Mouse (Mus musculus): Measurements from ENCODE around the gene Tph1.
"Not testable (repeated sequence)": the region's sequence is repeated elsewhere in the genome, so short reads cannot be mapped to it uniquely, and the experiment has no call there.

GRCm38 (mm10) chr7:46650231-46650630, 22.1 kb downstream of the Tph1 start:
- TF ChIP-seq CTCF (IDR thresholded peaks at IDR 0.05; ENCODE audit: low read depth, low read length); EP300 (IDR thresholded peaks at IDR 0.05; ENCODE audit: insufficient read depth, low read depth, low read length); POLR2A (IDR thresholded peaks at IDR 0.05; ENCODE audit: insufficient read depth, low read length): not testable (repeated sequence)

Data from ES-Bruce4 (cell line).